In the genomic region with DNA sequence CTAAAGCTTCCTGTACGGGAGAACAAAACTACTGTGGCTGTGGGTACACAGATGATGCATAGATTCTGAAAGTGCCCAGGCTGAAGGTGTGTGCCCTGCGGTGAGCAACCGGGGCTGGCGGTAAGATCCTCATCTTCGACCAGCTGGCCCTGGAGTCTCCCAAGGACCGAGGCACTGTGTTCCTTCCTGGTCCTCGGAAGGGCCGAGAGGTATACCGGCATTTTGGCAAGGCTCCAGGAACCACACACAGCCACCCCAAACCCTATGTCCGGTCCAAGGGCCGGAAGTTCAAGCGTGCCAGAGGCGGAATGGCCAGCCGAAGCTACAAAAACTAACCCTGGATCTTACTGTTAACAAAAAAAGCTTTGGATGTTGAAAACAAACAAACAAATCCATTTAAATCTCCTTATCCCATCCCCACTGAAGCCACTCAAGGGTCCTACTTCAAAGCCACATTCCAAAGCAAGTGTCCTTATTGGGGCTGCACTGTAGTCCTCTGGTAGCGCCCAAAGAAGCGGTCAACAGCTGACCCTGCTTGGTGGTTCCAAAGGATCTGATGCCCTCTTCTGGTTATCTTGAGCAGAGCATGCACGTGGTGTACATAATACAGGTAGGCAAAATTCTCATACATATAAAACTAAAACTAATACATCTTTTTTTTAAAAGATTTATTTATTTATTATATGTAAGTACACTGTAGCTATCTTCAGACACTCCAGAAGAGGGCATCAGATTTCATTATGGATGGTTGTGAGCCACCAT, we compare ENCODE assay signal across 21 mouse cellular contexts. TPM values are rescaled to one million over a fixed set of nuclear protein-coding genes. Genes with fewer than 3 reads are reported as not detected.
A peak's percentile ranks its signal among the peaks of the same experiment; 100 is the strongest.
DNase-seq lines count a peak whose midpoint lies in the region; ATAC-seq and TF ChIP-seq lines count a peak whose summit lies in the region.
"Had no signal": no experiment of that assay in that cellular context is flagged by ENCODE, and none has a peak within 500 bp of the region (broad histone marks: within the 10 kb centered on the region; RNA-seq: fewer than 3 reads in every experiment).

No protein-coding gene starts in this region.

- WGBS in heart, adult 2 months = 83% methylated on average over 17 of the region's 17 CpGs
- 92% methylated on average over 17 of the region's 17 CpGs for WGBS in liver, postnatal 0 days (ENCODE audit: insufficient replicate concordance)
- 92% methylated on average over 17 of the region's 17 CpGs for WGBS in liver, embryonic 11.5 days
- WGBS in intestine, postnatal 0 days = 88% methylated on average over 17 of the region's 17 CpGs

- no peak overlapping the region for H3K27ac ChIP-seq in heart, adult 2 months
- H3K27ac ChIP-seq in liver, postnatal 0 days (ENCODE audit: low read depth) = no peak overlapping the region
- no peak overlapping the region for H3K27ac ChIP-seq in liver, embryonic 11.5 days (ENCODE audit: low read depth, low read length)
- no peak overlapping the region for H3K27ac ChIP-seq in ES-Bruce4 (ENCODE audit: insufficient read depth, low read length)
- no peak overlapping the region for H3K27ac ChIP-seq in intestine, postnatal 0 days (ENCODE audit: low read depth, low read length)
- H3K27ac ChIP-seq: embryonic facial prominence, embryonic 15.5 days; forebrain, embryonic 10.5 days; liver, embryonic 13.5 days had no signal

- H3K36me3 ChIP-seq in heart, adult 2 months (ENCODE audit: control insufficient read depth, insufficient read depth, low read length) = no peaks in the 10 kb centered on the region
- no peaks in the 10 kb centered on the region for H3K36me3 ChIP-seq in liver, postnatal 0 days (replicated peaks; ENCODE audit: insufficient read depth, low read length)
- H3K36me3 ChIP-seq in liver, embryonic 11.5 days (ENCODE audit: control insufficient read depth, insufficient read depth, low read length) = no peaks in the 10 kb centered on the region
- no peaks in the 10 kb centered on the region for H3K36me3 ChIP-seq in ES-Bruce4 (ENCODE audit: control insufficient read depth, insufficient read depth, low read length, poor library complexity, severe bottlenecking)
- H3K36me3 ChIP-seq in intestine, postnatal 0 days (ENCODE audit: control insufficient read depth, insufficient read depth) = no peaks in the 10 kb centered on the region
- H3K36me3 ChIP-seq: embryonic facial prominence, embryonic 15.5 days; forebrain, embryonic 10.5 days; liver, embryonic 13.5 days had no signal

- no peak for TF ChIP-seq EP300 in heart, adult 2 months (IDR thresholded peaks at IDR 0.05; ENCODE audit: insufficient read depth, low read depth, low read length)
- no peak for TF ChIP-seq EP300 in liver, postnatal 0 days (IDR thresholded peaks at IDR 0.05; ENCODE audit: low read depth)
- no peak for TF ChIP-seq EP300 in ES-Bruce4 (IDR thresholded peaks at IDR 0.05; ENCODE audit: insufficient read depth, low read depth, low read length)

- H3K79me2 ChIP-seq in heart, adult 2 months (replicated peaks; ENCODE audit: control insufficient read depth, insufficient read depth, low read length) = no peaks in the 10 kb centered on the region

- no peak for TF ChIP-seq POLR2A in heart, adult 2 months (IDR thresholded peaks at IDR 0.05; ENCODE audit: insufficient read depth, low read depth, low read length)
- no peak for TF ChIP-seq POLR2A in ES-Bruce4 (IDR thresholded peaks at IDR 0.05; ENCODE audit: insufficient read depth, low read length)

- no peaks in the 10 kb centered on the region for H3K9me3 ChIP-seq in liver, postnatal 0 days (ENCODE audit: low read length)
- no peaks in the 10 kb centered on the region for H3K9me3 ChIP-seq in liver, embryonic 11.5 days (ENCODE audit: control insufficient read depth, low read length)
- no peaks in the 10 kb centered on the region for H3K9me3 ChIP-seq in ES-Bruce4 (replicated peaks; ENCODE audit: control insufficient read depth, insufficient read depth, low read length, poor library complexity, severe bottlenecking)
- no peaks in the 10 kb centered on the region for H3K9me3 ChIP-seq in intestine, postnatal 0 days (ENCODE audit: control insufficient read depth)
- H3K9me3 ChIP-seq: embryonic facial prominence, embryonic 15.5 days; forebrain, embryonic 10.5 days; liver, embryonic 13.5 days had no signal

- no peak overlapping the region for H3K9ac ChIP-seq in heart, adult 2 months (ENCODE audit: low read depth, low read length)
- no peak overlapping the region for H3K9ac ChIP-seq in liver, postnatal 0 days (replicated peaks)
- H3K9ac ChIP-seq in liver, embryonic 11.5 days (ENCODE audit: low read depth, low read length) = no peak overlapping the region
- H3K9ac ChIP-seq in ES-Bruce4 (ENCODE audit: low read depth, poor library complexity, severe bottlenecking) = no peak overlapping the region
- no peak overlapping the region for H3K9ac ChIP-seq in intestine, postnatal 0 days (ENCODE audit: low read depth, low read length)
- H3K9ac ChIP-seq: embryonic facial prominence, embryonic 15.5 days; liver, embryonic 13.5 days had no signal

- no peak for ATAC-seq in liver, postnatal 0 days
- no peak for ATAC-seq in liver, embryonic 11.5 days (replicated peaks; ENCODE audit: low FRiP score)
- no peak for ATAC-seq in intestine, postnatal 0 days
- ATAC-seq: inflammation-experienced regulatory T-cells, adult 6 months; midbrain, embryonic 16.5 days had no signal

- no peak for TF ChIP-seq CTCF in heart, adult 2 months (IDR thresholded peaks at IDR 0.05)
- peak; percentile 44 for TF ChIP-seq CTCF in liver, postnatal 0 days (IDR thresholded peaks at IDR 0.05; ENCODE audit: low read depth)
- peak; percentile 46 for TF ChIP-seq CTCF in ES-Bruce4 (IDR thresholded peaks at IDR 0.05; ENCODE audit: low read depth, low read length)
- peak; percentile 42 for TF ChIP-seq CTCF in intestine, postnatal 0 days (IDR thresholded peaks at IDR 0.05; ENCODE audit: low read depth)

- H3K4me2 ChIP-seq in liver, postnatal 0 days (ENCODE audit: low read depth, low read length) = no peak overlapping the region
- H3K4me2 ChIP-seq in liver, embryonic 11.5 days = no peak overlapping the region
- H3K4me2 ChIP-seq in intestine, postnatal 0 days (replicated peaks; ENCODE audit: low read depth) = no peak overlapping the region
- H3K4me2 ChIP-seq: embryonic facial prominence, embryonic 15.5 days; liver, embryonic 13.5 days had no signal

- H3K27me3 ChIP-seq in heart, adult 2 months (ENCODE audit: control insufficient read depth, insufficient read depth, low read length) = no peaks in the 10 kb centered on the region
- H3K27me3 ChIP-seq in liver, postnatal 0 days (ENCODE audit: insufficient read depth, low read length) = no peaks in the 10 kb centered on the region
- H3K27me3 ChIP-seq in liver, embryonic 11.5 days (replicated peaks; ENCODE audit: control insufficient read depth, insufficient read depth, low read length) = no peaks in the 10 kb centered on the region
- no peaks in the 10 kb centered on the region for H3K27me3 ChIP-seq in ES-Bruce4 (ENCODE audit: control insufficient read depth, insufficient read depth, low read length, poor library complexity, severe bottlenecking)
- no peaks in the 10 kb centered on the region for H3K27me3 ChIP-seq in intestine, postnatal 0 days (replicated peaks; ENCODE audit: control insufficient read depth, insufficient read depth, low read length)
- H3K27me3 ChIP-seq: embryonic facial prominence, embryonic 15.5 days; liver, embryonic 13.5 days had no signal

- H3K4me1 ChIP-seq in heart, adult 2 months (ENCODE audit: control insufficient read depth, insufficient read depth, low read length) = peaks cover 1% of the 10 kb centered on the region; the same call in 1 of the 2 replicates
- H3K4me1 ChIP-seq in liver, postnatal 0 days (ENCODE audit: insufficient read depth) = peaks cover 25% of the 10 kb centered on the region
- H3K4me1 ChIP-seq in liver, embryonic 11.5 days (replicated peaks; ENCODE audit: control insufficient read depth, insufficient read depth, low read length) = 0 out of 2 replicates have a peak, but pooled peaks cover 2% of the 10 kb centered on the region
- H3K4me1 ChIP-seq in ES-Bruce4 (ENCODE audit: control insufficient read depth, insufficient read depth, low read length) = no peaks in the 10 kb centered on the region
- H3K4me1 ChIP-seq in intestine, postnatal 0 days (replicated peaks; ENCODE audit: control insufficient read depth, insufficient read depth, low read length) = peaks cover 5% of the 10 kb centered on the region; the same call in 1 of the 2 replicates

- H3K4me3 ChIP-seq in heart, adult 2 months = no peak overlapping the region
- no peak overlapping the region for H3K4me3 ChIP-seq in liver, postnatal 0 days (ENCODE audit: low read depth, low read length)
- no peak overlapping the region for H3K4me3 ChIP-seq in liver, embryonic 11.5 days (ENCODE audit: low read depth, low read length)
- no peak overlapping the region for H3K4me3 ChIP-seq in ES-Bruce4 (ENCODE audit: low read depth, low read length)
- no peak overlapping the region for H3K4me3 ChIP-seq in intestine, postnatal 0 days (ENCODE audit: low read depth, low read length)
- H3K4me3 ChIP-seq: embryonic facial prominence, embryonic 15.5 days; forebrain, embryonic 10.5 days; liver, embryonic 13.5 days; megakaryocyte, embryonic 14.5 days had no signal

- intact Hi-C loops in heart, adult 2 months (cut with DNase I) = no loop called here

- peak; percentile 86 for DNase-seq in heart, adult 11 months
- DNase-seq in heart, adult 2 months = no peak
- no peak for DNase-seq in liver, postnatal 0 days
- DNase-seq in liver, embryonic 11.5 days (ENCODE audit: low spot score) = no peak
- DNase-seq in urinary bladder, postnatal 36 days (ENCODE audit: low spot score in 2 of 2) = no peak
- DNase-seq: adrenal gland, adult 2 months; B cell, adult 2 months; cerebellum, adult 8-10 months; gastrocnemius, postnatal 14 days; kidney, postnatal 25 days; liver, embryonic 13.5 days; lung, postnatal 14 days; right cerebral cortex, adult 18-20 months had no signal

RNA-seq across cellular contexts. Expression of a gene that starts 9.6 kb away (rescaled TPM):
- total RNA-seq in heart, adult 2 months (2021) = 10 to 100 TPM; 45.9 to 53.1 TPM
- polyA plus RNA-seq in heart, adult 2 months (2012; rRNA removed) = 111 and 120 TPM in 2 replicates
- polyA plus RNA-seq in liver, postnatal 0 days (2015; fragmentation: Nextera tagmentation; extraction: Ambion mirVana) = 20.3 and 21.0 TPM in 2 replicates
- polyA plus RNA-seq in liver, embryonic 11.5 days (2014; fragmentation: Nextera tagmentation; extraction: Ambion mirVana) = 34.0 and 39.3 TPM in 2 replicates
- 102 and 121 TPM in 2 replicates for polyA plus RNA-seq in ES-Bruce4 (2011; ENCODE audit: insufficient read depth, insufficient read length, low read depth, missing spikeins)
- 131 and 142 TPM in 2 replicates for polyA plus RNA-seq in intestine, postnatal 0 days (2015; fragmentation: Nextera tagmentation; extraction: Ambion mirVana)

RNA-seq across cellular contexts. Expression of a gene that starts 16.4 kb away (rescaled TPM):
- total RNA-seq in heart, adult 2 months (2021) = 1 to 10 TPM; 1.3 TPM
- polyA plus RNA-seq in heart, adult 2 months (2012; rRNA removed) = 4.3 and 75.7 TPM in 2 replicates
- 0.77 and 1.6 TPM in 2 replicates for polyA plus RNA-seq in liver, postnatal 0 days (2015; fragmentation: Nextera tagmentation; extraction: Ambion mirVana)
- polyA plus RNA-seq in liver, embryonic 11.5 days (2014; fragmentation: Nextera tagmentation; extraction: Ambion mirVana) = 0.87 and 0.96 TPM in 2 replicates
- polyA plus RNA-seq in ES-Bruce4 (2011; ENCODE audit: insufficient read depth, insufficient read length, low read depth, missing spikeins) = 1.8 and 3.6 TPM in 2 replicates
- polyA plus RNA-seq in intestine, postnatal 0 days (2015; fragmentation: Nextera tagmentation; extraction: Ambion mirVana) = 13.9 and 14.6 TPM in 2 replicates

RNA-seq across cellular contexts. Expression of a gene that starts 27.0 kb away (rescaled TPM):
- 10 to 100 TPM; 60.2 to 89.9 TPM for total RNA-seq in heart, adult 2 months (2021)
- polyA plus RNA-seq in heart, adult 2 months (2012; rRNA removed) = 115 and 144 TPM in 2 replicates
- 65.0 and 74.7 TPM in 2 replicates for polyA plus RNA-seq in liver, postnatal 0 days (2015; fragmentation: Nextera tagmentation; extraction: Ambion mirVana)
- polyA plus RNA-seq in liver, embryonic 11.5 days (2014; fragmentation: Nextera tagmentation; extraction: Ambion mirVana) = 49.1 and 52.2 TPM in 2 replicates
- polyA plus RNA-seq in ES-Bruce4 (2011; ENCODE audit: insufficient read depth, insufficient read length, low read depth, missing spikeins) = 56.8 and 62.1 TPM in 2 replicates
- 63.1 and 64.6 TPM in 2 replicates for polyA plus RNA-seq in intestine, postnatal 0 days (2015; fragmentation: Nextera tagmentation; extraction: Ambion mirVana)

RNA-seq across cellular contexts. Expression of a gene that starts 31.5 kb away (rescaled TPM):
- under 1 TPM; 0.44 to 0.66 TPM for total RNA-seq in heart, adult 2 months (2021)
- polyA plus RNA-seq in heart, adult 2 months (2012; rRNA removed) = 2.3 and 2.9 TPM in 2 replicates
- 0.14 and 0.29 TPM in 2 replicates for polyA plus RNA-seq in liver, postnatal 0 days (2015; fragmentation: Nextera tagmentation; extraction: Ambion mirVana)
- polyA plus RNA-seq in liver, embryonic 11.5 days (2014; fragmentation: Nextera tagmentation; extraction: Ambion mirVana) = 0.22 and 0.55 TPM in 2 replicates
- polyA plus RNA-seq in ES-Bruce4 (2011; ENCODE audit: insufficient read depth, insufficient read length, low read depth, missing spikeins) = 1.7 TPM in 2 replicates
- 0.17 TPM in 2 replicates for polyA plus RNA-seq in intestine, postnatal 0 days (2015; fragmentation: Nextera tagmentation; extraction: Ambion mirVana)
- polyA plus RNA-seq: heart, postnatal 0 days had no signal

RNA-seq across cellular contexts. Expression of a gene that starts 42.2 kb away (rescaled TPM):
- 10 to 100 TPM in 1 of 2 experiments, 1 to 10 TPM in 1; 9.8 to 12.1 TPM for total RNA-seq in heart, adult 2 months (2021)
- 22.2 and 33.7 TPM in 2 replicates for polyA plus RNA-seq in heart, adult 2 months (2012; rRNA removed)
- polyA plus RNA-seq in liver, postnatal 0 days (2015; fragmentation: Nextera tagmentation; extraction: Ambion mirVana) = 121 and 130 TPM in 2 replicates
- 94.0 and 94.9 TPM in 2 replicates for polyA plus RNA-seq in liver, embryonic 11.5 days (2014; fragmentation: Nextera tagmentation; extraction: Ambion mirVana)
- 4.9 and 5.9 TPM in 2 replicates for polyA plus RNA-seq in ES-Bruce4 (2011; ENCODE audit: insufficient read depth, insufficient read length, low read depth, missing spikeins)
- polyA plus RNA-seq in intestine, postnatal 0 days (2015; fragmentation: Nextera tagmentation; extraction: Ambion mirVana) = 21.5 TPM in 2 replicates
